Mouse (Mus musculus): ENCODE data around the gene Gins2. TPM values are rescaled to one million over a fixed set of nuclear protein-coding genes. Genes with fewer than 3 reads are reported as not detected.

Gene Gins2
- polyA plus RNA-seq, 1 experiment from 2014 or later: 65.3 TPM

DNA sequence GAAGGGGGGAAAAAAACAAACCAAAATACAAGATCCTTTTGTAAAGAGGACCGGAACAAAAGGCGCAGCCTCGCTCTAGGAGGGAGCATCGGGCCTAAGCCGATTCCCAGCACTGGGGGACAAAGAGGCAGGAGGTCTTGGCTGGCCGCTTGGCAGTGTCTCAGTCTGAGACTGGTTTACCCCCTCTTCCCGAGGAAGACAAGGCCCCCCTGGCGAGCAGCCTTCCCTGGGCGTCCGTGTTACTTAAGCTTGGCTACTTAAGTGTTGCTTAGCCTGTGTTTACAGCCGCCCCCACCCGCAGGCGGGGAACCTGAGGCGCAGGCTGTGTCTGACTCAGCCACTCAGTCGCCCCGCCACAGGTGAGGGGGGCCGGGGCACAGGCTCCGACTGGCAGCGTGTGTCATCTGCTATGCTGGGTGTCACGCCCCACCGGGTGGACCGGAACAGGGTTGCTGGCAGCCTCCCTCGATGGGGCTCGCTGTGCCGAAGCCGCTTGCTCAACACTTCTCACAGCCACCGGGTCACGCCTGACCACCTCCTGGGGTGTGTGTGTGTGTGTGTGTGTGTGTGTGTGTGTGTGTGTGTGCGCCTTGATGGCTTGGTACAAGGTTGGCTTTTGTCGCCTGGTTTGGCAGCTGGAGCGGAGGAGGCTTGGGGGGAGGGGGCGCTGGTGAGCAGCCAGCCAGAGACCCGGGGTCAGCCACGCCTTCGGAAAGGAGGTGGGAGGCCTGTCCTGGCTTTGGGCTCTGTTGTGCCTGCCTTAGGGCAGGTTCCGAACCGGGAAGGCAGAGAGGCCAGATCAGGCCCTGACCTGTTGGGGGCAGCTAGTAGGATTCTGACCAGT, 50.5 kb downstream of the Gins2 start:
- Histone ChIP-seq H3K4me1 (peaks cover 94% of the 10 kb centered on the region), H3K9ac (peak overlapping the region; percentile 75), H3K9me3 (replicated peaks) (no peaks in the 10 kb centered on the region), H3K27me3 (peaks cover 7% of the 10 kb centered on the region; the same call in 1 of the 2 replicates), H3K4me3 (peak overlapping the region; percentile 57), H3K36me3 (no peaks in the 10 kb centered on the region), H3K27ac (peak overlapping the region; percentile 99), H3K4me2 (replicated peaks) (peak overlapping the region; percentile 87)
- WGBS: 3% methylated on average over 33 of the region's 37 CpGs
- ATAC-seq (ENCODE audit: low FRiP score): peak; percentile 41; the same call in 1 of the 2 replicates

DNA sequence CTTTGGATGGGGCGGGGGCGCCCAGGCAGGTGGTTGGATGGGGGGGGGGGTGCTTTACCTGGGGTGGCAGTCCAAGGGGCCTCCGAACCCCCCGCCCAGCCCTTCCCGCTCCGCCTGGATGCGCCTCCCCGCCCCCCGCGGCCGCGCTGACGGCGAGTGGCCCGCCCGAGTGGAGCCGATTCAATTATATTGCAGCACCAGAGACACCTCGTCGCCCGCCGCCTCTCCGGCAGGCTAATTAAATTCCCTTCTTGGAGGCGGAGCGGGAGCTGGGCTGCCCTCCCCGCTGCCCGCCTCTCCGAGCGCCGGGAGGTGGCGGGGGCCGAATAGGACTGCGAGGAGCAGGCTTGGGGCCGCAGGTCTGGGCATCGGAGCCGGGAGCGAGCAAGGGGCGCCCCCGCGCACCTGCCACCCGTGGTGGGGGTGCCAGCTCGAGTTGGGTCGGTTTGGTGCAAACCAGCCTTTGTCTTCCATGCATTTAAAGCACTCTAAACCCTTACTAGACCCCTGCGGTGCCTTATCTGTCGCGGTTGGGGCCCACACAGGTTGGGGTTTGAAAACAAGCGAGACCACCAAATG, 51.2 kb downstream of the Gins2 start:
- Histone ChIP-seq H3K4me2 (replicated peaks) (peak overlapping the region; percentile 87), H3K9ac (peak overlapping the region; percentile 75), H3K27ac (peak overlapping the region; percentile 99), H3K27me3 (peaks cover 8% of the 10 kb centered on the region; the same call in 1 of the 2 replicates), H3K4me3 (peak overlapping the region; percentile 57), H3K36me3 (no peaks in the 10 kb centered on the region), H3K9me3 (replicated peaks) (no peaks in the 10 kb centered on the region), H3K4me1 (peaks cover 94% of the 10 kb centered on the region)
- WGBS: under 1% methylated on average over 33 of the region's 46 CpGs
- ATAC-seq (ENCODE audit: low FRiP score): peak; percentile 48

DNA sequence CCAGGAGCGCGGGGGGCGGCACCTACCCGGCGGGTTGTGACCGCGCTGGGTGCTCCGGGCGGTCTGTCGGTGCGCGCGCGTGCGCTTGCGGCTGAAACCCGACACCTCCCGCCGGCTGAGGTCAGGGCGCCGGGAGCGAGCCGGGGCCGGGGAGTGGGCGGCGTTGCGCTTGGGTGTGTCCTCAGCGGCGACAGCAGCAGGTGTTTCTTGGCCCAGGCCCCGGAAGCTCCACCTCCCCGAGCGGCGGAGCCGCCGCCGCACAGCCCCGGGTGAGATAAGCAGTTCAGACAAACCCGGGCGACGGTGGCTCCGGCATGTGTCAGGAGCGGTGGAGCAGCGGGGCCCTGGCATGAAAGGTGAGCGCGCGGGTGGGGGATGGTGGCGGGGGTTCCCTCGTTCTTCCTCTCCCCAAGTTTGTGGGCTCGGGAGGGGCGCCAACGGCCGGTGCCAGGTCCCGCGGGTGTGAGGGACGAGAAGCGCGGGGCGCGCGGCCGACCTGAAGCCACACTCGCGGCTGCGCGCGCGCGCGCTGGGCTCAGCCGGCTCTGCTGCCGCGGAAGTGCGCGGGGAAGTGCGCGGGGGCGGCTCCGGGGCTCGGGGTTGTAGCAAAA, 51.8 kb downstream of the Gins2 start:
- Histone ChIP-seq H3K4me2 (replicated peaks) (peak overlapping the region; percentile 87), H3K9me3 (replicated peaks) (no peaks in the 10 kb centered on the region), H3K36me3 (no peaks in the 10 kb centered on the region), H3K27ac (peak overlapping the region; percentile 99), H3K4me1 (peaks cover 94% of the 10 kb centered on the region), H3K27me3 (peaks cover 8% of the 10 kb centered on the region; the same call in 1 of the 2 replicates), H3K4me3 (peak overlapping the region; percentile 57), H3K9ac (peak overlapping the region; percentile 75)
- peak; percentile 6; the same call in 1 of the 2 replicates for ATAC-seq (ENCODE audit: low FRiP score)
- under 1% methylated on average over 60 of the region's 79 CpGs for WGBS

DNA sequence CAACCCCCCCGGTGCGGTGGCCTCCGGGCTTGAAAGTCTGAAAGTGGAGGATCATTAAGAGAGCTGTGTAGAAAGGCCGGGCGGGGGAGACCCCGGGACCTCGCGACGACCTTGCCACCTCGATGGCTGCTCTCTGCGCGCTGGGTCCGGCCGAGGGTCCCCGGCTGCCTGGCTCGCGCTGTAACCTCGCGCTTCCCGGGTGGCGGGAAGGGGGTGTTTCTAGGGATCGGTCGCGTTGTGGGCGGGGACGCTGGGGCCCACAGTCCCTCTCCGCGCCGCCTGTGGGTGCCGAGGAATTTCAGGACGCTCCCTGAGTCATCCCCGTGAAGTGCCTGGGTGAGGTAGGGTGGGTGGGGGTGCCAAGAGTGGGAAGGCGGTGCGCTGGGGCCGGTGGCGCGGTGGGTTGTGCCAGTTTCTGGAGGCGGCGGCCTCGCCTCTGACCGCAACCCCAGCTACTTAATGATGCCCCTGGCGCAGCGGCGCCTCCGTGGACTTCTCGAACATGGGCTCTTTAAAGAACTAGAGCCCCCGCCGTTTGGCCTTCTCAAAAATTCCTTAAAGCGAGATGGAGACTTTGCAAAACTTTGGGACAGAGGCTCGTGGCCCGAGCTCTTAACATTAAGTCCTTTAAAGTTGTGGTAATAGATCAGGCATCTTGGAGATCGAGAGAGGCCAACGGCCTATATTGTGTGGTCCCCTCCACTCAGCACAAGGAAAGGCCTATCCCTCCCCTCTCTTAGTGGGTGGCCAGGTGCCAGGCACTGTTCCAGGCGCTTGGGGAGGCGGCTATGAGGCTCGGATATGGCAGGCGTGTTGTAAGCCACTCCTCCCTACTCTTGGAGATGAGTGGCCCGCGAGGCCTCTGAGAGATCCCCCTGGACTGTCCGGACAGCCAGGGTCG, 52.5 kb downstream of the Gins2 start:
- ATAC-seq (ENCODE audit: low FRiP score): no peak
- peak overlapping the region; percentile 57 for H3K4me3 ChIP-seq
- peaks cover 8% of the 10 kb centered on the region; the same call in 1 of the 2 replicates for H3K27me3 ChIP-seq
- H3K9ac ChIP-seq: peak overlapping the region; percentile 75
- peak overlapping the region; percentile 99 for H3K27ac ChIP-seq
- peak overlapping the region; percentile 87 for H3K4me2 ChIP-seq (replicated peaks)
- under 1% methylated on average over 60 of the region's 61 CpGs for WGBS
- no peaks in the 10 kb centered on the region for H3K9me3 ChIP-seq (replicated peaks)
- no peaks in the 10 kb centered on the region for H3K36me3 ChIP-seq
- H3K4me1 ChIP-seq: peaks cover 95% of the 10 kb centered on the region

- no peak for ATAC-seq (ENCODE audit: low FRiP score)
- peak overlapping the region; percentile 57 for H3K4me3 ChIP-seq
- no peaks in the 10 kb centered on the region for H3K36me3 ChIP-seq
- peak overlapping the region; percentile 99 for H3K27ac ChIP-seq
- H3K9me3 ChIP-seq (replicated peaks): no peaks in the 10 kb centered on the region
- peak overlapping the region; percentile 75 for H3K9ac ChIP-seq
- WGBS: under 1% methylated on average over 62 of the region's 79 CpGs
- H3K4me2 ChIP-seq (replicated peaks): peak overlapping the region; percentile 87
- peaks cover 96% of the 10 kb centered on the region for H3K4me1 ChIP-seq
- peaks cover 8% of the 10 kb centered on the region; the same call in 1 of the 2 replicates for H3K27me3 ChIP-seq
Observed at GRCm38 (mm10) chr8:120535452-120536305, 53.4 kb downstream of the Gins2 start.

GRCm38 (mm10) chr8:120534504-120535368, 54.4 kb downstream of the Gins2 start:
- peak; percentile 66 for ATAC-seq (ENCODE audit: low FRiP score)
- Histone ChIP-seq H3K4me1 (peaks cover 88% of the 10 kb centered on the region), H3K4me3 (no peak overlapping the region), H3K9ac (peak overlapping the region; percentile 42; the same call in 1 of the 2 replicates), H3K27ac (peak overlapping the region; percentile 86), H3K27me3 (peaks cover 8% of the 10 kb centered on the region; the same call in 1 of the 2 replicates), H3K36me3 (no peaks in the 10 kb centered on the region), H3K9me3 (replicated peaks) (no peaks in the 10 kb centered on the region), H3K4me2 (replicated peaks) (peak overlapping the region; percentile 87)
- WGBS: 3% methylated on average over 14 of the region's 14 CpGs

GRCm38 (mm10) chr8:120534080-120534479, 55.0 kb downstream of the Gins2 start:
- WGBS: 26% methylated on average over 8 of the region's 8 CpGs
- Histone ChIP-seq H3K9me3 (replicated peaks) (no peaks in the 10 kb centered on the region), H3K27ac (peak overlapping the region; percentile 86), H3K4me2 (replicated peaks) (peak overlapping the region; percentile 87), H3K36me3 (no peaks in the 10 kb centered on the region), H3K9ac (peak overlapping the region; percentile 42; the same call in 1 of the 2 replicates), H3K27me3 (peaks cover 8% of the 10 kb centered on the region; the same call in 1 of the 2 replicates), H3K4me3 (no peak overlapping the region), H3K4me1 (peaks cover 85% of the 10 kb centered on the region)
- no peak for ATAC-seq (ENCODE audit: low FRiP score)

DNA sequence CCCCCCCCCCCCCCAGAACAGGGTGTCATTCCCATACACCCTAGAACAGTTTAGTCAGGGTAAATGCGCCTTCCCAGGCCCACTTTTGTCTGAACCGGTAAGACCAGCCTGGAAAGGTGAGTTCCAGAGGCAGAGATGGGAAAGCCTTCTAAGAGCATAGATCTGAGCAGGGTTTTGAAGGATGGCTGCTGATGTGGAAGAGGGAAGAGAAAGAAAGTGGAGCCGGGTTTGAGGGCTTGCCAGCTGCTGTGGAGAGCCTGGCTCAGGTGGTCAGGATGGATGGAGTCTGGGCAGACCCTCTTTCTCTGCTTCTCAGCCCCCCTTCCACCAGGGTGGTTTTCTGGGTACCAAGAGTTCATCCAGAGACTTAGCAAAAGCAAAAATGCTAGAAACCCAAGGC, 55.7 kb downstream of the Gins2 start:
- no peak for ATAC-seq (ENCODE audit: low FRiP score)
- Histone ChIP-seq H3K4me2 (replicated peaks) (peak overlapping the region; percentile 87), H3K27me3 (peaks cover 8% of the 10 kb centered on the region; the same call in 1 of the 2 replicates), H3K9ac (peak overlapping the region; percentile 49; the same call in 1 of the 2 replicates), H3K4me1 (peaks cover 85% of the 10 kb centered on the region), H3K4me3 (0 out of 2 replicates have a peak overlapping the region, but pooled peaks have one; percentile 11), H3K36me3 (no peaks in the 10 kb centered on the region), H3K27ac (peak overlapping the region; percentile 93), H3K9me3 (replicated peaks) (no peaks in the 10 kb centered on the region)
- 17% methylated on average over 3 of the region's 3 CpGs for WGBS

DNA sequence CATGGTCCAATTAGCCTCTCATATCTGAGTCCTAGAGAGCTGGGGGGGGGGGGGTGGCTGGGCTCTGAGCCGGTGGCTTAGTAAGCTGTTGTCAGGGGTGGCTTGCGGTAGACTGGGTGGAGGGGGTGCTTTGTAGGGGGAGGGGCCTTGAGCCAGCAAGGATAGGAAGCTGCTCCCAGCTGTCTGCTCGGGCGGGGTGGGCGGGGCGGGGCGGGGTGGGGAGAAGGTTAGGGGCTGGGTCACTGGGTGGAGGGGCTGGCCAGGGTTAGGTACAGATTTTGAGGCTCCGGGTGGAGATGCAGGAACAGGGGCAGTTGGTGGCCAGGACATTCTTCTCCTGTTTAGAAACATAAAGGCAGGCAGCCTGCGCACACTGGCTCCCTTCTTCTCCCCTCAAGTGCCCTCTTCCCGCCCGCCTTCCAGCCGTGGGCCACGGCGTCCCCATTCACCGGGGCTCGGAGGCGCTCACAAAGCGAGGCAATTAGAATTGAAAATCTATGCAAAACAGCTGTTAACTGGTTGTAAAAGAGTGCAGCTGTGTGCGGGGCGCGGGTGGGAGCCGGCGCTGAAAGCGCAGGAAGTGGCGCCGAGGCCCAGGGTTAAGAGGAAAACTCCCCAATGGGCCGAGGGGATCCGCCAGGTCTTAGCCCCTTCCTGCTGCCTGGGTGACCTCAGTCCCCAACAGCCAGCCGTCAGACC, 56.4 kb downstream of the Gins2 start:
- Histone ChIP-seq H3K4me2 (replicated peaks) (peak overlapping the region; percentile 87), H3K36me3 (no peaks in the 10 kb centered on the region), H3K4me3 (peak overlapping the region; percentile 11; the same call in 1 of the 2 replicates), H3K27ac (peak overlapping the region; percentile 93), H3K9me3 (replicated peaks) (no peaks in the 10 kb centered on the region), H3K9ac (peak overlapping the region; percentile 49), H3K27me3 (peaks cover 8% of the 10 kb centered on the region; the same call in 1 of the 2 replicates), H3K4me1 (peaks cover 86% of the 10 kb centered on the region)
- peak; percentile 55 for ATAC-seq (ENCODE audit: low FRiP score)
- WGBS: 1% methylated on average over 29 of the region's 29 CpGs
